Mouse (Mus musculus): ENCODE data around the gene H2-D1.

GRCm38 (mm10) chr17:35226561-35227046 is 35.9 kb upstream of the H2-D1 start:
- no peak for TF ChIP-seq CTCF (IDR thresholded peaks at IDR 0.05; ENCODE audit: insufficient read depth, low read depth, low read length)
- TF ChIP-seq POLR2A (IDR thresholded peaks at IDR 0.05; ENCODE audit: insufficient read depth, low read depth, low read length), result no peak
